Mouse (Mus musculus) myocyte (in vitro differentiated cells): ENCODE results near the gene Rprml. TPM values are rescaled to one million over a fixed set of nuclear protein-coding genes. Genes with fewer than 3 reads are reported as not detected.

Experiments used
- H3K27me3 ChIP-seq: one replicate; pipeline ENCODE4 v1.6.1; 2011; ENCODE audit not compliant: control insufficient read depth, insufficient read depth, insufficient read length
- H3K36me3 ChIP-seq: one replicate; pipeline ENCODE4 v1.6.1; 2011; ENCODE audit not compliant: control insufficient read depth, insufficient read depth
- H3K4me2 ChIP-seq: one replicate; pipeline ENCODE4 v1.6.1; 2011; ENCODE audit warnings: low read depth, control low read depth
- H3K4me3 ChIP-seq: one replicate; pipeline ENCODE4 v1.5.1; 2011; ENCODE audit warnings: mild to moderate bottlenecking, control low read depth, moderate library complexity
- H3K79me2 ChIP-seq: one replicate; pipeline ENCODE4 v1.6.1; 2011; ENCODE audit not compliant: control insufficient read depth, insufficient read depth
- H3ac ChIP-seq: one replicate; pipeline ENCODE4 v1.6.1; 2011; ENCODE audit not compliant: control insufficient read depth, insufficient read length
- CEBPB ChIP-seq: IDR thresholded peaks from 2 replicates; pipeline ENCODE4 v1.6.1; 2011; ENCODE audit warnings: mild to moderate bottlenecking, moderate library complexity; ENCODE audit not compliant: poor library complexity, insufficient read depth, severe bottlenecking
- E2F4 ChIP-seq: IDR thresholded peaks from one replicate; pipeline ENCODE4 v1.6.1; 2011; ENCODE audit warnings: mild to moderate bottlenecking, control low read depth, moderate library complexity; ENCODE audit not compliant: insufficient read depth
- MAX ChIP-seq: IDR thresholded peaks from one replicate; pipeline ENCODE4 v1.6.1; 2011; ENCODE audit warnings: low read depth, mild to moderate bottlenecking, control low read depth
- MYOD1 ChIP-seq, 3 experiments: IDR thresholded peaks; one replicate each; pipeline ENCODE4 v1.6.1; 2011; ENCODE audit warnings: control low read depth in 2 of 3, low read depth in 2 of 3, mild to moderate bottlenecking in 2 of 3, moderate library complexity in 1 of 3; ENCODE audit not compliant: insufficient read length in 2 of 3, control insufficient read depth in 1 of 3
- MYOG ChIP-seq, 3 experiments: IDR thresholded peaks; one replicate each; pipeline ENCODE4 v1.6.1; 2011; ENCODE audit warnings: control low read depth in 2 of 3, low read depth in 2 of 3, mild to moderate bottlenecking in 2 of 3; ENCODE audit not compliant: insufficient read length in 2 of 3, control insufficient read depth in 1 of 3, insufficient read depth in 1 of 3
- POLR2A ChIP-seq: IDR thresholded peaks from one replicate; pipeline ENCODE4 v1.6.1; 2011; ENCODE audit warnings: low read depth, mild to moderate bottlenecking, control low read depth, moderate library complexity; ENCODE audit not compliant: insufficient read length
- POLR2AphosphoS2 ChIP-seq: IDR thresholded peaks from one replicate; pipeline ENCODE4 v1.6.1; 2011; ENCODE audit warnings: low read depth, control low read depth; ENCODE audit not compliant: insufficient read length
- REST ChIP-seq: IDR thresholded peaks from one replicate; pipeline ENCODE4 v1.6.1; 2011; ENCODE audit warnings: mild to moderate bottlenecking, control low read depth, moderate library complexity; ENCODE audit not compliant: insufficient read depth, insufficient read length
- SRF ChIP-seq: IDR thresholded peaks from one replicate; pipeline ENCODE4 v1.6.1; 2011; ENCODE audit warnings: low read depth; ENCODE audit not compliant: control insufficient read depth, insufficient read length
- TCF12 ChIP-seq: IDR thresholded peaks from one replicate; pipeline ENCODE4 v1.6.1; 2011; ENCODE audit warnings: mild to moderate bottlenecking, control low read depth; ENCODE audit not compliant: poor library complexity, insufficient read depth, severe bottlenecking
- TCF3 ChIP-seq: IDR thresholded peaks from one replicate; pipeline ENCODE4 v1.6.1; 2011; ENCODE audit warnings: low read depth, control low read depth; ENCODE audit not compliant: insufficient read length
- USF1 ChIP-seq: IDR thresholded peaks from one replicate; pipeline ENCODE4 v1.6.1; 2011; ENCODE audit warnings: low read depth, mild to moderate bottlenecking, control low read depth, moderate library complexity
- polyA plus RNA-seq: library from polyadenylated mRNA; unstranded; fragments of >200 nt; fragmentation: generic; extraction: Trizol; gene quantifications from one replicate; pipeline ENCODE4 v1.2.1, GENCODE M21; 2012; ENCODE audit warnings: missing spikeins

Gene Rprml
- polyA plus RNA-seq, 1 experiment: 0.04 TPM

- H3K36me3 ChIP-seq: no peaks in the 10 kb centered on the region
- no peak overlapping the region for H3K4me2 ChIP-seq
- peaks cover 47% of the 10 kb centered on the region for H3K27me3 ChIP-seq
- H3ac ChIP-seq: no peak overlapping the region
- no peaks in the 10 kb centered on the region for H3K79me2 ChIP-seq
- no peak overlapping the region for H3K4me3 ChIP-seq
- no peak for TF ChIP-seq E2F4
- TF ChIP-seq TCF3: no peak
- no peak for TF ChIP-seq REST
- no peak for TF ChIP-seq TCF12
- no peak for TF ChIP-seq USF1
- no peak for TF ChIP-seq CEBPB
- TF ChIP-seq MYOD1 (IDR thresholded peaks at IDR 0.05; ENCODE audit: control insufficient read depth in 1 of 3, insufficient read length in 2 of 3, low read depth in 2 of 3): no peak
- TF ChIP-seq POLR2AphosphoS2: no peak
- TF ChIP-seq MAX: no peak
- TF ChIP-seq POLR2A: no peak
- TF ChIP-seq SRF: no peak
- no peak for TF ChIP-seq MYOG (IDR thresholded peaks at IDR 0.05; ENCODE audit: control insufficient read depth in 1 of 3, insufficient read depth in 1 of 3, insufficient read length in 2 of 3, low read depth in 2 of 3)
Observed at GRCm38 (mm10) chr11:103643211-103643610, 6.2 kb upstream of the Rprml start.

- TF ChIP-seq USF1 (no peak), POLR2AphosphoS2 (no peak), TCF3 (no peak), REST (no peak), MAX (no peak), MYOD1 (IDR thresholded peaks at IDR 0.05; ENCODE audit: control insufficient read depth in 1 of 3, insufficient read length in 2 of 3, low read depth in 2 of 3) (no peak), E2F4 (no peak), CEBPB (no peak), POLR2A (no peak), TCF12 (no peak), MYOG (IDR thresholded peaks at IDR 0.05; ENCODE audit: control insufficient read depth in 1 of 3, insufficient read depth in 1 of 3, insufficient read length in 2 of 3, low read depth in 2 of 3) (no peak), SRF (no peak)
- no peaks in the 10 kb centered on the region for H3K79me2 ChIP-seq
- no peak overlapping the region for H3ac ChIP-seq
- peaks cover 53% of the 10 kb centered on the region for H3K27me3 ChIP-seq
- no peak overlapping the region for H3K4me3 ChIP-seq
- H3K36me3 ChIP-seq: no peaks in the 10 kb centered on the region
- no peak overlapping the region for H3K4me2 ChIP-seq
Observed at GRCm38 (mm10) chr11:103645731-103646130, 3.6 kb upstream of the Rprml start.

- no peak overlapping the region for H3K4me2 ChIP-seq
- TF ChIP-seq MYOD1 (IDR thresholded peaks at IDR 0.05; ENCODE audit: control insufficient read depth in 1 of 3, insufficient read length in 2 of 3, low read depth in 2 of 3) (no peak), MYOG (IDR thresholded peaks at IDR 0.05; ENCODE audit: control insufficient read depth in 1 of 3, insufficient read depth in 1 of 3, insufficient read length in 2 of 3, low read depth in 2 of 3) (no peak), SRF (no peak), REST (no peak)
- no peaks in the 10 kb centered on the region for H3K79me2 ChIP-seq
- H3ac ChIP-seq: no peak overlapping the region
- H3K4me3 ChIP-seq: no peak overlapping the region
- peaks cover 52% of the 10 kb centered on the region for H3K27me3 ChIP-seq
- H3K36me3 ChIP-seq: no peaks in the 10 kb centered on the region
Observed at GRCm38 (mm10) chr11:103646301-103646700, 3.1 kb upstream of the Rprml start.

GRCm38 (mm10) chr11:103647921-103648620 is 1.3 kb upstream of the Rprml start:
- no peak overlapping the region for H3ac ChIP-seq
- H3K36me3 ChIP-seq: no peaks in the 10 kb centered on the region
- no peak overlapping the region for H3K4me3 ChIP-seq
- no peak for TF ChIP-seq SRF
- no peak for TF ChIP-seq POLR2A
- no peak for TF ChIP-seq E2F4
- no peak for TF ChIP-seq MYOG (IDR thresholded peaks at IDR 0.05; ENCODE audit: control insufficient read depth in 1 of 3, insufficient read depth in 1 of 3, insufficient read length in 2 of 3, low read depth in 2 of 3)
- TF ChIP-seq USF1: no peak
- no peak for TF ChIP-seq POLR2AphosphoS2
- no peak for TF ChIP-seq REST
- TF ChIP-seq MYOD1 (IDR thresholded peaks at IDR 0.05; ENCODE audit: control insufficient read depth in 1 of 3, insufficient read length in 2 of 3, low read depth in 2 of 3): no peak
- TF ChIP-seq CEBPB: no peak
- no peak for TF ChIP-seq MAX
- TF ChIP-seq TCF12: no peak
- no peak for TF ChIP-seq TCF3
- H3K27me3 ChIP-seq: peaks cover 50% of the 10 kb centered on the region
- H3K79me2 ChIP-seq: no peaks in the 10 kb centered on the region
- no peak overlapping the region for H3K4me2 ChIP-seq
